Mouse (Mus musculus) ES-E14 (cell line): ENCODE data around the gene Zfp512. TPM values are rescaled to one million over a fixed set of nuclear protein-coding genes. Genes with fewer than 3 reads are reported as not detected.
A peak's percentile ranks its signal among the peaks of the same experiment; 100 is the strongest.

Source experiments
- DNase-seq: peaks from one replicate; pipeline ENCODE4 v3.0.0-alpha.2; 2013; ENCODE audit warnings: low read depth, low spot score
- H3K27ac ChIP-seq: 2 replicates; pipeline ENCODE4 v1.5.1; 2012; ENCODE audit warnings: low read depth, mild to moderate bottlenecking, low read length, moderate library complexity, mixed read lengths; ENCODE audit not compliant: poor library complexity, insufficient read depth, severe bottlenecking
- H3K36me3 ChIP-seq: 2 replicates; pipeline ENCODE4 v1.6.1; 2012; ENCODE audit warnings: mild to moderate bottlenecking, low read length, moderate library complexity, mixed read lengths; ENCODE audit not compliant: control insufficient read depth, poor library complexity, insufficient read depth, severe bottlenecking
- H3K4me1 ChIP-seq, 2 experiments: fragments of 150-350 bp in 1 of 2; sonication (generic) in 1 of 2; 2 replicates each; pipeline ENCODE4 v1.6.1; 2012; ENCODE audit warnings: low read length in 2 of 2, mild to moderate bottlenecking in 1 of 2, mixed read lengths in 1 of 2; ENCODE audit not compliant: control insufficient read depth in 2 of 2, insufficient read depth in 2 of 2, poor library complexity in 1 of 2
- H3K4me3 ChIP-seq, 2 experiments: fragments of 150-350 bp in 1 of 2; sonication (generic) in 1 of 2; 2 replicates each; pipeline ENCODE4 v1.5.1; 2012; ENCODE audit warnings: low read length in 2 of 2, low read depth in 1 of 2, mild to moderate bottlenecking in 1 of 2, mixed read lengths in 1 of 2; ENCODE audit not compliant: insufficient read depth in 1 of 2, poor library complexity in 1 of 2, severe bottlenecking in 1 of 2
- H3K9ac ChIP-seq: 2 replicates; pipeline ENCODE4 v1.6.1; 2012; ENCODE audit warnings: low read depth, mild to moderate bottlenecking, low read length, mixed read lengths; ENCODE audit not compliant: poor library complexity, insufficient read depth, severe bottlenecking
- H3K9me3 ChIP-seq: fragments of 150-350 bp; sonication (generic); 2 replicates; pipeline ENCODE4 v1.6.1; 2012; ENCODE audit warnings: low read depth, mild to moderate bottlenecking, low read length; ENCODE audit not compliant: control insufficient read depth, insufficient read depth
- CHD2 ChIP-seq: IDR thresholded peaks from 2 replicates; pipeline ENCODE4 v1.6.1; 2014; ENCODE audit warnings: mild to moderate bottlenecking, low read depth, low read length, inconsistent platforms
- HCFC1 ChIP-seq: IDR thresholded peaks from 2 replicates; pipeline ENCODE4 v1.6.1; 2012; ENCODE audit warnings: low read length, inconsistent platforms, borderline replicate concordance; ENCODE audit not compliant: insufficient read depth
- MAFK ChIP-seq: IDR thresholded peaks from 2 replicates; pipeline ENCODE4 v1.6.1; 2014; ENCODE audit warnings: mild to moderate bottlenecking, low read depth, low read length, inconsistent platforms; ENCODE audit not compliant: insufficient read depth
- ZC3H11A ChIP-seq: IDR thresholded peaks from 2 replicates; pipeline ENCODE4 v1.6.1; 2012; ENCODE audit warnings: low read depth, mild to moderate bottlenecking, inconsistent platforms, low read length, borderline replicate concordance
- ZNF384 ChIP-seq: IDR thresholded peaks from 2 replicates; pipeline ENCODE4 v1.6.1; 2012; ENCODE audit warnings: low read depth, low read length, inconsistent platforms
- in situ Hi-C, 2 experiments: fragments of 600-800 bp; cut with MboI; formaldehyde crosslinking; loops; one replicate each; pipeline ENCODE4 v1.15.1; 2025; ENCODE audit warnings: low sequenced_read_pairs in 2 of 2, inconsistent platforms in 1 of 2; ENCODE audit not compliant: unreplicated experiment in 2 of 2
- total RNA-seq: library from RNA; depleted of rRNA; stranded (reverse); fragments of 300-350 nt; gene quantifications from 2 replicates; pipeline ENCODE4 v1.2.3, GENCODE M21; 2012

The Zfp512 gene
- total RNA-seq, 1 experiment = 32.3 TPM

DNA sequence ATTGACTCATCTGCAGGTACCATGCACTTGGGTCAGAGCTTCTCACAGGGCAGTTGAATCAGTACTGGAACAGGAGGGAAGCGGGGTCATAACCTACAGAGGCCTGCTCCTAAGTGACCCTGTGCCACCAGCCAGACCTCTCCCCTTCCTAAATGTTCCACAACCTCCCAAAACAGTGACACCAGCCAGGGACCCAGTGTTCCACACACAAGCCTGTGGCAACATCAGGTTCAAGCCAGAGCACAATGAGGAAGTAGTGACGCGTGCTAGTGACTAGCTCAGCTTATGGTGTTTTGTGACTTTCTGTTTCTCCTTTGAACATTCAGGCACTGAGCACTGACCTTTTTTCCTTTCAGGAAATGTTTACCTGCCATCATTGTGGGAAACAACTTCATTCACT lies 15.6 kb downstream of the Zfp512 start:
- DNase-seq = no peak
- Histone ChIP-seq H3K4me1 (peaks cover 2% of the 10 kb centered on the region in 2 experiments; a peak in 1 of 4 replicates), H3K4me3 (no peak overlapping the region), H3K27ac (no peak overlapping the region), H3K9ac (no peak overlapping the region), H3K36me3 (peaks cover 27% of the 10 kb centered on the region; the same call in 1 of the 2 replicates), H3K9me3 (no peaks in the 10 kb centered on the region)
- in situ Hi-C loops = no loop called here
- TF ChIP-seq CHD2 (no peak), ZNF384 (no peak), MAFK (no peak), ZC3H11A (no peak), HCFC1 (no peak)

DNA sequence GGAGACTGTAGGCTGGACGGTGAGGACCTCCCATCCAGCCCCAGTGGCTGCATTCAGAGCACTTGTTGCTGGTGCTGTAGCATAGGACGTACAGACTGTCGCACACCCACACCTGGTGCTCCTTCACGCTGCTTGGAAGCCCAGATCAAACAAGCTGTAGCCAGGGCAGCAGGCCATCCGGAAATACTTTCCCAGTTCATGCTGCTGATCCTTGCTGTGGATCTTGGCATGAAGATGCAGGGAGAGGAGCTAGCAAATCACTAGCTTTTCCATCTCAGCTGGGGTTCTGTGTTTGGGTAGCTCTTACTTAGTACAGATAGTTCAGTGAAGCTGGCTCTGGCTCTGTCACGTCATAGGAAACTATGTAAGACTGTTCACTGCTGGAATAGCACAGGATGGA lies 17.5 kb downstream of the Zfp512 start:
- Histone ChIP-seq H3K9me3 (no peaks in the 10 kb centered on the region), H3K4me3 (no peak overlapping the region), H3K4me1 (peaks cover 2% of the 10 kb centered on the region in 2 experiments; a peak in 1 of 4 replicates), H3K27ac (no peak overlapping the region), H3K9ac (no peak overlapping the region), H3K36me3 (peaks cover 37% of the 10 kb centered on the region)
- in situ Hi-C loops = no loop called here
- TF ChIP-seq ZC3H11A = no peak
- TF ChIP-seq HCFC1 = no peak
- TF ChIP-seq CHD2 = no peak
- TF ChIP-seq MAFK = no peak
- TF ChIP-seq ZNF384 = no peak
- DNase-seq = no peak

DNA sequence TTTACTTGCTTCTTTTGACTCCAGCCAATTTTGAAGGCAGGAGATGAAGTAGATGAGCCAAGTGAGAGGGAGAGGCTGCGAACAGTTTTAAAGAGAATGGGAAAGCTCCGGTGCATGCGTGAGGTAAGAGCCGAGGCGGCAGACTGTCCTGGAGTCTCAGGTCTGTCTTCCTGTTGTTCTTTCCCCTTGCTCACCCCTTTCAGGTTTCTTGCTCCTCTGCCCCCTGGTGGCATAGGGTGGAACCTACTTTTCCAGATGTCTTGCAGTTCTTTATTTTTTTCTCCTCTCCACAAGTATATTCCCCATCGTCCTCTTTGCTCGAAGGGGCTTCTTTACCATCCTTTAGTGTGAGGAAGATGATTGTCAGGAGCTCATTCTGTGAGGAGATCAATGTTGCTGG lies 18.1 kb downstream of the Zfp512 start:
- DNase-seq = peak; percentile 73
- H3K36me3 ChIP-seq = peaks cover 37% of the 10 kb centered on the region
- H3K27ac ChIP-seq = no peak overlapping the region
- in situ Hi-C loops = no loop called here
- peaks cover 2% of the 10 kb centered on the region in 2 experiments; a peak in 1 of 4 replicates for H3K4me1 ChIP-seq
- H3K9ac ChIP-seq = peak overlapping the region; percentile 19; the same call in 1 of the 2 replicates
- no peaks in the 10 kb centered on the region for H3K9me3 ChIP-seq
- no peak for TF ChIP-seq MAFK
- peak; percentile 45; the same call in 1 of the 2 replicates for TF ChIP-seq ZC3H11A
- TF ChIP-seq ZNF384 = peak; percentile 66; the same call in 1 of the 2 replicates
- no peak overlapping the region for H3K4me3 ChIP-seq

DNA sequence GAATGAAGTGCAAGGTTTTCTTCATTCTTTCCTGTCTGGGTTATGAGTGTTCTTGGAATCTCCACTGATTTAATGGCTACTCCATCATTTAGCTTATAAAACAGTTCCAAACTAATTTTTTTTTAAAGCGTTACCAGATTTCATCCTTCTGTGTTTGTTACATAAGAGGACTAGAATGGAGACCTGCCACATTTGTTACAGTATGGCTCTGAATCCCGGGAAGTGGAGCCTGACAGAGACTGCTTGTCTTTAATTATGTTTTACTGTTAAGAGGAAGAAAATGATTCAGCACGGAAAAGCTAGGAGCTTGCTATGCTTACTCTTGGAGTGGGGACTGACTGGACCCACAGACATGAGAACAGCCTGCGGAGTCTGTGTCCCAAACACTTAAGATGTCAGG lies 28.3 kb downstream of the Zfp512 start:
- Histone ChIP-seq H3K4me1 (no peaks in the 10 kb centered on the region), H3K27ac (no peak overlapping the region), H3K4me3 (no peak overlapping the region), H3K36me3 (peaks cover 24% of the 10 kb centered on the region), H3K9ac (no peak overlapping the region), H3K9me3 (no peaks in the 10 kb centered on the region)
- TF ChIP-seq HCFC1 (no peak), CHD2 (no peak), ZC3H11A (no peak), MAFK (no peak), ZNF384 (no peak)
- DNase-seq = no peak
- in situ Hi-C loops = no loop called here

- in situ Hi-C loops = no loop called here
- Histone ChIP-seq H3K9me3 (no peaks in the 10 kb centered on the region), H3K4me3 (no peak within 1 kb of the TSS), H3K9ac (no peak within 1 kb of the TSS), H3K27ac (no peak within 1 kb of the TSS), H3K36me3 (peaks cover 26% of the 10 kb centered on the region), H3K4me1 (peaks cover 0 to 5% of the 10 kb centered on the region in 2 experiments; a peak in 2 of 4 replicates)
- TF ChIP-seq CHD2 (no peak), ZC3H11A (no peak), MAFK (no peak), ZNF384 (no peak), HCFC1 (no peak)
- DNase-seq = no peak
Observed at GRCm38 (mm10) chr5:31485440-31485839, 33.2 kb downstream of the Zfp512 start, which contains the start of gene 4930548H24Rik. Gene 4930548H24Rik (plus strand): TSS chr5:31485740.
